Mouse (Mus musculus) CH12.LX (cell line): ENCODE data around the gene Prg2.

Experiments used
- CHD1 ChIP-seq: IDR thresholded peaks from 2 replicates; pipeline ENCODE4 v1.6.1; 2012; ENCODE audit warnings: low read depth, low read length, improper control_type of control experiment, inconsistent platforms
- CTCF ChIP-seq, 2 experiments: IDR thresholded peaks in 1 of 2; conservative IDR thresholded peaks in 1 of 2; 2 replicates each; pipeline ENCODE4 v1.5.1; 2011 to 2012; ENCODE audit warnings: low read depth in 2 of 2, low read length in 2 of 2, improper control_type of control experiment in 1 of 2, inconsistent platforms in 1 of 2, mild to moderate bottlenecking in 1 of 2, moderate library complexity in 1 of 2
- ELF1 ChIP-seq: IDR thresholded peaks from 2 replicates; pipeline ENCODE4 v1.6.1; 2014; ENCODE audit warnings: low read depth, mild to moderate bottlenecking, inconsistent platforms, low read length, improper control_type of control experiment
- EP300 ChIP-seq: IDR thresholded peaks from 2 replicates; pipeline ENCODE4 v1.6.1; 2011; ENCODE audit warnings: low read length, improper control_type of control experiment
- HCFC1 ChIP-seq: IDR thresholded peaks from 2 replicates; pipeline ENCODE4 v1.6.1; 2012; ENCODE audit warnings: low read depth, mild to moderate bottlenecking, inconsistent platforms, low read length, improper control_type of control experiment
- POLR2A ChIP-seq: IDR thresholded peaks from 2 replicates; pipeline ENCODE4 v1.6.1; 2011; ENCODE audit warnings: low read depth, mild to moderate bottlenecking, improper control_type of control experiment, low read length
- SIN3A ChIP-seq: IDR thresholded peaks from 2 replicates; pipeline ENCODE4 v1.6.1; 2012; ENCODE audit warnings: low read length, improper control_type of control experiment, inconsistent platforms
- TCF12 ChIP-seq: IDR thresholded peaks from 2 replicates; pipeline ENCODE4 v1.6.1; 2014; ENCODE audit warnings: low read depth, mild to moderate bottlenecking, inconsistent platforms, low read length, improper control_type of control experiment
- UBTF ChIP-seq: IDR thresholded peaks from 2 replicates; pipeline ENCODE4 v1.6.1; 2012; ENCODE audit warnings: low read depth, mild to moderate bottlenecking, inconsistent platforms, low read length, improper control_type of control experiment, moderate library complexity

DNA sequence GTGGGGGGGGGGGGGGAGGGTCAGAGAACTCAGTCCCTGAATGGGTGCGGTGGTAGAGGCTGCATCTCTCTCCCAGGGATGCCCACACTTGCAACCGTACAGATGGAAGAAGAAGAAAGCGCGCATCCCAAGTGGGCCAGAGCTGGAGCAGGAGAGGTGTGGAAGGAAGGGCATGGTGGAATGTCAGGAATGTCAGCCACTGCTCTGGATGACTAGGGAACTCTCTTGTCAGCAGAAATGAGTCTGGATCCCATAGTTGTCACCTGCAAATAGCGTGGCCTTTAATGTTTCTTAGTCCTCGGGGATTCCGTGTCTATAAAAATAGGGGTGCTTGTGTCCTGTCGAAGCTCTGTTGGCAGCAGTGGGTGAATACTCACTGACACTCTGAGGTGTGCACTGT is 22.3 kb downstream of the Prg2 start:
- no peak for TF ChIP-seq ELF1
- no peak for TF ChIP-seq CHD1
- no peak for TF ChIP-seq CTCF (conservative IDR thresholded peaks at IDR 0.05 in 1 of 2, IDR thresholded peaks at IDR 0.05 in 1 of 2; ENCODE audit: low read depth in 2 of 2, low read length in 2 of 2)
- TF ChIP-seq HCFC1, result no peak
- no peak for TF ChIP-seq SIN3A
- TF ChIP-seq EP300, result no peak
- TF ChIP-seq UBTF, result no peak
- TF ChIP-seq POLR2A, result no peak
- no peak for TF ChIP-seq TCF12
